Mouse (Mus musculus): Measurements from ENCODE around the gene Zpr1. TPM values are rescaled to one million over a fixed set of nuclear protein-coding genes. Genes with fewer than 3 reads are reported as not detected.
A peak's percentile ranks its signal among the peaks of the same experiment; 100 is the strongest.

The Zpr1 gene
- total and polyA plus RNA-seq, 2 experiments from 2014 or later: 22.2 to 23.6 TPM

DNA sequence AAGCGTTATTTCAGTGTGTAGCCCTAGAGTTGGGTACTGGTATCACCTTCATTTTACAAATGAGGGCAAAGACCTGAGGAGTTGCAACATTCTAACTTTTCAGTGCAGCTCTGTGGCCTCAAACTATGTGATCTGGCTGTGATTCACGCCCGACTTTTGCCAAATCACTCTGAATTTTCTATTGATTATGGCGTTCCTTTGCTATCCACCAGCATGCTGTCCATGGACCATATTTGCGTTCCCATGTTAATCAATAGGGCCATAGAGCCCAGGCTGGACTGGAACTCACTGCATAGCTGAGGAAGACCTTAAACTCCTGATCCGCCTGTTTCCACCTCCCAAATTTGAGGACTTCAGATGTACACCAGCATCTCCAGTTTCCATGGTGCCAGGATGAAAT lies 13.8 kb upstream of the Zpr1 start:
- Histone ChIP-seq H3K9me3 (replicated peaks; ENCODE audit: control insufficient read depth, low read length) (no peaks in the 10 kb centered on the region), H3K9ac (replicated peaks; ENCODE audit: low read depth, low read length) (no peak overlapping the region), H3K36me3 (replicated peaks; ENCODE audit: control insufficient read depth, insufficient read depth, low read length) (no peaks in the 10 kb centered on the region), H3K4me1 (ENCODE audit: control insufficient read depth, insufficient read depth) (no peaks in the 10 kb centered on the region), H3K4me3 (ENCODE audit: low read depth, low read length) (no peak overlapping the region), H3K27ac (ENCODE audit: low read depth) (no peak overlapping the region), H3K27me3 (ENCODE audit: control insufficient read depth, insufficient read depth, low read length) (no peaks in the 10 kb centered on the region), H3K4me2 (ENCODE audit: low read depth, low read length) (no peak overlapping the region)
- TF ChIP-seq CTCF (IDR thresholded peaks at IDR 0.05; ENCODE audit: low read depth): no peak
- TF ChIP-seq EP300 (IDR thresholded peaks at IDR 0.05; ENCODE audit: low read depth): no peak
- ATAC-seq (ENCODE audit: insufficient read depth, low read depth) (no peak), DNase-seq (ENCODE audit: low spot score) (no peak)
- 73% methylated on average over 6 of the region's 6 CpGs for WGBS

DNA sequence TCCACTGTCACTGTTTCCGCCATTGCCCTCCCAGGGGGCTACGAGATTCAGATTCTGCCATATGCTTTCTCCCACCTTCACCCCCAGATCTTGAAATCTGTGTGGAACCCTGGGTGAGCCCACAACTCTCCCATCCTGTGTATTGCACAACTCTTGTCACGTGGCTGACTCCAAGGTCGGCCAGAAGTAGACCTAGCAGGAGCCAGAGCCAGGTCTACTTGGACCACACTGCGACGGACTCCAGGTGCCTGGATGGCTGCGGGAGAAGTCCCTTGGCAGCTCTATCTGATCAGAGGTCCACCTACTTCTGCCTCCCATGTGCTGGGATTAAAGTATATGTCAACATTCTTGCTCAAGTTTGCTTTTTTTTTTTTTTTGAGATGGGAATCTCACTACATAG lies 11.7 kb upstream of the Zpr1 start:
- Histone ChIP-seq H3K4me2 (ENCODE audit: low read depth, low read length) (no peak overlapping the region), H3K36me3 (replicated peaks; ENCODE audit: control insufficient read depth, insufficient read depth, low read length) (no peaks in the 10 kb centered on the region), H3K4me3 (ENCODE audit: low read depth, low read length) (no peak overlapping the region), H3K27me3 (ENCODE audit: control insufficient read depth, insufficient read depth, low read length) (no peaks in the 10 kb centered on the region), H3K4me1 (ENCODE audit: control insufficient read depth, insufficient read depth) (no peaks in the 10 kb centered on the region), H3K9me3 (replicated peaks; ENCODE audit: control insufficient read depth, low read length) (no peaks in the 10 kb centered on the region), H3K27ac (ENCODE audit: low read depth) (no peak overlapping the region), H3K9ac (replicated peaks; ENCODE audit: low read depth, low read length) (no peak overlapping the region)
- no peak for TF ChIP-seq EP300 (IDR thresholded peaks at IDR 0.05; ENCODE audit: low read depth)
- no peak for TF ChIP-seq CTCF (IDR thresholded peaks at IDR 0.05; ENCODE audit: low read depth)
- no peak for ATAC-seq (ENCODE audit: insufficient read depth, low read depth)
- 79% methylated on average over 7 of the region's 7 CpGs for WGBS
- DNase-seq (ENCODE audit: low spot score): no peak

DNA sequence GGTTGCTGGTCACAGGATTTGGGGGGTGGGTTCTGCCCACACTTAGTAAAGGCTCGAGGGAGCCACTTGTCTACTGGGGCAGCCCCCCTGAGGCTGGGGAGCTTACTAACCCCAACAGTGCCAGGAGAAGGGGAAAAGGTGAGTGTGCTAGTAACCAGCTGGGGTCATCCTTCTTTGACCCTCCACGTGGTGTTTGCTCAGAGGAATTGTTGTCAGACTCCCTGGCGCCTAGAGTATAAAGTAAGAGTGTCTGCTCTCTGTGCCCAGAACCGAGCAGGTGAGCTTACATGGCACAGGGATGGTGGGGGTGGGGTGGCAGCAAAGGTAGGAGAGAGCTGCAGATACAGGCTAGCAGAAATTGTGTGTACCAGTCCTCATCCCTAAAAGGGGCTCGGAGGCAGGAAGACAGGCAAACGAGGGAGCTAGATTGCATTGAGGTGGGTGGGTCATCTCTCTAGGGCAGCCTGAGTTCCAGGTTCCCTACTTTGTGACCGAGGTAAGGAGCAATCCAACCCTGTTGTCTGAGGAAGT lies 4.5 kb upstream of the Zpr1 start, which contains the start of gene Apoa5:
Gene Apoa5 (plus strand): TSS at position 291 of the 531 bp plus-strand sequence.
- 49% methylated on average over 7 of the region's 7 CpGs for WGBS
- Histone ChIP-seq H3K27ac (ENCODE audit: low read depth) (no peak within 1 kb of the TSS), H3K4me2 (ENCODE audit: low read depth, low read length) (no peak within 1 kb of the TSS), H3K36me3 (replicated peaks; ENCODE audit: control insufficient read depth, insufficient read depth, low read length) (no peaks in the 10 kb centered on the region), H3K9me3 (replicated peaks; ENCODE audit: control insufficient read depth, low read length) (no peaks in the 10 kb centered on the region), H3K4me1 (ENCODE audit: control insufficient read depth, insufficient read depth) (0 out of 2 replicates have a peak, but pooled peaks cover under 1% of the 10 kb centered on the region), H3K9ac (replicated peaks; ENCODE audit: low read depth, low read length) (no peak within 1 kb of the TSS), H3K4me3 (ENCODE audit: low read depth, low read length) (no peak within 1 kb of the TSS), H3K27me3 (ENCODE audit: control insufficient read depth, insufficient read depth, low read length) (peaks cover 7% of the 10 kb centered on the region)
- ATAC-seq (ENCODE audit: insufficient read depth, low read depth) (no peak), DNase-seq (ENCODE audit: low spot score) (no peak)
- TF ChIP-seq EP300 (IDR thresholded peaks at IDR 0.05; ENCODE audit: low read depth) (no peak), CTCF (IDR thresholded peaks at IDR 0.05; ENCODE audit: low read depth) (no peak)

DNA sequence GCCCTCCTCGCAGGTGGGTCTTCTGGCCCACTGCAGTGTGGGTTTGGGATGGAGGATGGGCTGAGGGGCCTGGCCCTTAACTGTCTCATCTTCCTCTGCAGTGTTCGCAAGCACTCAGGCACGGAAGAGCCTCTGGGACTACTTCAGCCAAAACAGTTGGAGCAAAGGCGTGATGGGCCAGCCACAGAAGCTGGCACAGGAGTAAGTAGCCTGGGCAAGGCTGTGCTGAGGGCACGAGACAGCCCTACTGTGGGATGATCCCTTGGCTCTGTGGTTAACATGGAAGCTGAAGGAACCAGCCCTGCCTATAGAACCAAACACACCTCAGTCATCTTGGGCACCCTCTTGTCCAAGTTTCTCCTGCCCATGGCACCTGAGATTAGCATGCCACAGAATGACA lies 3.7 kb upstream of the Zpr1 start:
- Histone ChIP-seq H3K4me3 (ENCODE audit: low read depth, low read length) (no peak overlapping the region), H3K27ac (ENCODE audit: low read depth) (no peak overlapping the region), H3K9ac (replicated peaks; ENCODE audit: low read depth, low read length) (no peak overlapping the region), H3K4me2 (ENCODE audit: low read depth, low read length) (no peak overlapping the region), H3K9me3 (replicated peaks; ENCODE audit: control insufficient read depth, low read length) (no peaks in the 10 kb centered on the region), H3K4me1 (ENCODE audit: control insufficient read depth, insufficient read depth) (peaks cover 7% of the 10 kb centered on the region; the same call in 1 of the 2 replicates), H3K36me3 (replicated peaks; ENCODE audit: control insufficient read depth, insufficient read depth, low read length) (no peaks in the 10 kb centered on the region), H3K27me3 (ENCODE audit: control insufficient read depth, insufficient read depth, low read length) (peaks cover 7% of the 10 kb centered on the region)
- no peak for DNase-seq (ENCODE audit: low spot score)
- WGBS: 69% methylated on average over 5 of the region's 5 CpGs
- no peak for TF ChIP-seq CTCF (IDR thresholded peaks at IDR 0.05; ENCODE audit: low read depth)
- no peak for TF ChIP-seq EP300 (IDR thresholded peaks at IDR 0.05; ENCODE audit: low read depth)
- ATAC-seq (ENCODE audit: insufficient read depth, low read depth): no peak

DNA sequence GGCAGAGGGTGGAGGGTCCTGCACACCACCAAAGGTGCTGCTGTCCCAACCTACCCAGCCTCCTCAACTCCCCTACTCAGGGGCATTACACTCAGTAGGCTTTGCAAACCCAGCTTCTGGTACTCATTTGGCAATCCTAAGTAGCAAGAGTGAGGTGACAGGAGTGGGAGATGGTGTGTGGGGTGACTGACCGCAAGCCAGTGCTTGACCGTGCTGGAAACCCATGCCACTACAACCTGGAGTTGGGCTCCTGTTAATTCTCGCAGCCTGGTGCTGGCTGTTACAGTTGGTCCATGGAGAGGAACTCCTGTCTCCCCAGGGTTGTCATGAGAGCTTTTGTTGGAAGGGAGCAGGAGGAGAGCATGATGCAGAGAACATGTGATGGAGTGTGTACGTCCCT lies 2.1 kb upstream of the Zpr1 start:
- 85% methylated on average over 4 of the region's 4 CpGs for WGBS
- H3K27ac ChIP-seq (ENCODE audit: low read depth): no peak overlapping the region
- no peak overlapping the region for H3K4me2 ChIP-seq (ENCODE audit: low read depth, low read length)
- H3K9ac ChIP-seq (replicated peaks; ENCODE audit: low read depth, low read length): no peak overlapping the region
- TF ChIP-seq CTCF (IDR thresholded peaks at IDR 0.05; ENCODE audit: low read depth) (no peak), EP300 (IDR thresholded peaks at IDR 0.05; ENCODE audit: low read depth) (no peak)
- H3K36me3 ChIP-seq (replicated peaks; ENCODE audit: control insufficient read depth, insufficient read depth, low read length): peaks cover 16% of the 10 kb centered on the region
- peaks cover 7% of the 10 kb centered on the region; the same call in 1 of the 2 replicates for H3K4me1 ChIP-seq (ENCODE audit: control insufficient read depth, insufficient read depth)
- no peak for ATAC-seq (ENCODE audit: insufficient read depth, low read depth)
- no peak overlapping the region for H3K4me3 ChIP-seq (ENCODE audit: low read depth, low read length)
- peaks cover 7% of the 10 kb centered on the region for H3K27me3 ChIP-seq (ENCODE audit: control insufficient read depth, insufficient read depth, low read length)
- H3K9me3 ChIP-seq (replicated peaks; ENCODE audit: control insufficient read depth, low read length): no peaks in the 10 kb centered on the region
- DNase-seq (ENCODE audit: low spot score): no peak

DNA sequence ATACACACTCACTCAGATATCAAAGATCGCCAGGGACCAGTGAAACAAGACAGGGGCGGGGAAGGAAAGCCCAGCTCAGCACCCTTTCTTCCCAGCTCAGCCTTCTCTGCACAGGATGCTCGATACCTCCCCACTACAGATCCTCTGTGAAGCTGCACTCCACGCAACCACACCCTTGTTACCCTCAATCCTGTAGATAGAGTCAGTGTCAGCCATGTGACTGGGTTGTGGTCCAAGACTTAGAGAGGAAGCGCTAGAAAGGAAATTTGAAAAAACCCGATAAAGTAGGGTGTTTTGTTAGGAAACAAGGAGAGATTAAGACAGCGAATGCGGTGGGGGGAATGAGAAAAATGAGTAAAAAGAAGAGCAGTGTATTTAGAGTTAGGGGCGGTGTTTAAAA lies 794 bp upstream of the Zpr1 start:
- peaks cover 7% of the 10 kb centered on the region for H3K27me3 ChIP-seq (ENCODE audit: control insufficient read depth, insufficient read depth, low read length)
- TF ChIP-seq CTCF (IDR thresholded peaks at IDR 0.05; ENCODE audit: low read depth) (no peak), EP300 (IDR thresholded peaks at IDR 0.05; ENCODE audit: low read depth) (no peak)
- no peak for ATAC-seq (ENCODE audit: insufficient read depth, low read depth)
- no peaks in the 10 kb centered on the region for H3K9me3 ChIP-seq (replicated peaks; ENCODE audit: control insufficient read depth, low read length)
- peaks cover 29% of the 10 kb centered on the region for H3K36me3 ChIP-seq (replicated peaks; ENCODE audit: control insufficient read depth, insufficient read depth, low read length)
- H3K27ac ChIP-seq (ENCODE audit: low read depth): no peak overlapping the region
- no peak overlapping the region for H3K4me3 ChIP-seq (ENCODE audit: low read depth, low read length)
- WGBS: 64% methylated on average over 9 of the region's 9 CpGs
- no peak overlapping the region for H3K9ac ChIP-seq (replicated peaks; ENCODE audit: low read depth, low read length)
- H3K4me2 ChIP-seq (ENCODE audit: low read depth, low read length): no peak overlapping the region
- peak; percentile 40 for DNase-seq (ENCODE audit: low spot score)
- H3K4me1 ChIP-seq (ENCODE audit: control insufficient read depth, insufficient read depth): peaks cover 7% of the 10 kb centered on the region; the same call in 1 of the 2 replicates
